Comparison of ENCODE assay signal across 13 mouse cellular contexts in genomic region chr5:122754477-122754876, GRCm38 (mm10).
"Had no signal": no experiment of that assay in that cellular context is flagged by ENCODE, and none has a peak within 500 bp of the region (broad histone marks: within the 10 kb centered on the region; RNA-seq: fewer than 3 reads in every experiment).

No protein-coding gene starts in this region.

- H3K4me3 ChIP-seq: intestine, embryonic 15.5 days; limb, embryonic 12.5 days; midbrain, embryonic 10.5 days; myocyte; neural tube, embryonic 12.5 days had no signal

- H3K4me1 ChIP-seq: intestine, embryonic 15.5 days; limb, embryonic 12.5 days; midbrain, embryonic 10.5 days; neural tube, embryonic 12.5 days had no signal

- ATAC-seq: intestine, embryonic 15.5 days had no signal

- H3K27ac ChIP-seq: hindbrain, embryonic 14.5 days; intestine, embryonic 15.5 days; limb, embryonic 12.5 days; liver, embryonic 14.5 days; midbrain, embryonic 10.5 days; neural tube, embryonic 12.5 days had no signal

- H3K9ac ChIP-seq: hindbrain, embryonic 14.5 days; intestine, embryonic 15.5 days; limb, embryonic 12.5 days; liver, embryonic 14.5 days; neural tube, embryonic 12.5 days had no signal

- H3K4me2 ChIP-seq: hindbrain, embryonic 14.5 days; intestine, embryonic 15.5 days; limb, embryonic 12.5 days; neural tube, embryonic 12.5 days had no signal

- H3K27me3 ChIP-seq: intestine, embryonic 15.5 days; limb, embryonic 12.5 days; neural tube, embryonic 12.5 days had no signal

- H3K9me3 ChIP-seq: intestine, embryonic 15.5 days; limb, embryonic 12.5 days; neural tube, embryonic 12.5 days had no signal

- DNase-seq: kidney, adult 2 months; kidney, postnatal 36 days; layer of hippocampus, adult 9-11 months; layer of hippocampus, postnatal 36 days; midbrain, embryonic 14.5 days; thymus, postnatal 25 days had no signal
